Mouse (Mus musculus) limb, embryonic 12.5 days (tissue): Measurements from ENCODE around the gene Cul4a. TPM values are rescaled to one million over a fixed set of nuclear protein-coding genes. Genes with fewer than 3 reads are reported as not detected.

Experiments used
- ATAC-seq: fragments of 200-750 bp; cut with Nextera tagmentation; 2 replicates; pipeline ENCODE4 v1.8.0; 2017; ENCODE audit warnings: low read depth, moderate TSS enrichment; ENCODE audit not compliant: insufficient number of reproducible peaks, insufficient read depth, low FRiP score, low TSS enrichment
- H3K27ac ChIP-seq: fragments of 300-500 bp; sonication (generic); 2 replicates; pipeline ENCODE4 v1.5.1; 2016; ENCODE audit warnings: mild to moderate bottlenecking, moderate library complexity
- H3K27me3 ChIP-seq: fragments of 300-500 bp; sonication (generic); 2 replicates; pipeline ENCODE4 v1.6.1; 2016; ENCODE audit warnings: mild to moderate bottlenecking, moderate library complexity
- H3K36me3 ChIP-seq: fragments of 300-500 bp; sonication (generic); 2 replicates; pipeline ENCODE4 v1.6.1; 2016; ENCODE audit warnings: mild to moderate bottlenecking, moderate library complexity
- H3K4me1 ChIP-seq: fragments of 300-500 bp; sonication (generic); replicated peaks from 2 replicates; pipeline ENCODE4 v1.6.1; 2016
- H3K4me2 ChIP-seq: fragments of 300-500 bp; sonication (generic); 2 replicates; pipeline ENCODE4 v1.6.1; 2016; ENCODE audit warnings: mild to moderate bottlenecking, moderate library complexity
- H3K4me3 ChIP-seq: fragments of 300-500 bp; sonication (generic); replicated peaks from 2 replicates; pipeline ENCODE4 v1.5.1; 2016; ENCODE audit warnings: mild to moderate bottlenecking
- H3K9ac ChIP-seq: fragments of 300-500 bp; sonication (generic); replicated peaks from 2 replicates; pipeline ENCODE4 v1.6.1; 2016; ENCODE audit warnings: mild to moderate bottlenecking, moderate library complexity
- H3K9me3 ChIP-seq: fragments of 300-500 bp; sonication (generic); 2 replicates; pipeline ENCODE4 v1.6.1; 2016; ENCODE audit warnings: mild to moderate bottlenecking, moderate library complexity
- WGBS: fragments of 180-500 bp; shearing (Covaris S2); methylation state at CpG from one replicate; pipeline ENCODE4 v1.1.7; 2016; 5-methylcytosine and 5-hydroxymethylcytosine counted together
- polyA plus RNA-seq: library from polyadenylated mRNA; unstranded; fragments of >200 nt; fragmentation: Nextera tagmentation; extraction: Ambion mirVana; gene quantifications from 2 replicates; pipeline ENCODE4 v1.2.1, GENCODE M21; 2016

The Cul4a gene
- polyA plus RNA-seq, 1 experiment from 2014 or later = 105 TPM

DNA sequence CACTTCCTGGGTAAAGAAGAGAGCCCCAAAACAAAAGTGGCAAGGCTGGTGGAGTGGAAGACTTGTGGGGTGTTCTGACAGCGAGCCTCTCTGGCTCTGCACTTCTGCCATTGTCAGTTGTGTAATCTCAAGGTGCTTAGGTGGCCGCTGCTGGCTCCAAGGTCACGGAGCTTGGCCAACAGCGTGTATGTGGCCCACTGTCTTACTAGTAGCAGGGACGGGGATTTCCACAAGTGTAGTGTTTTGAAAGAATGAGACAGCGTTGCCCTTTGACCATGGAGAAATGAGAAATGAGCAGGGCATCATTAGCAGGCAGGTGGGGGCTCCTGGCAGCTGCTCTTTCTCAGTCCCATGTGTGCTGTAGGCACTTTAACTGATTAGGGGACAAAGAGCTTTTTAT, 56.7 kb downstream of the Cul4a start:
- Histone ChIP-seq H3K4me3 (no peak overlapping the region), H3K9ac (no peak overlapping the region), H3K4me1 (peaks cover 7% of the 10 kb centered on the region), H3K27ac (no peak overlapping the region), H3K36me3 (peaks cover 12% of the 10 kb centered on the region), H3K27me3 (no peaks in the 10 kb centered on the region), H3K9me3 (no peaks in the 10 kb centered on the region), H3K4me2 (no peak overlapping the region)
- 91% methylated on average over 6 of the region's 6 CpGs for WGBS
- no peak for ATAC-seq

GRCm38 (mm10) chr8:13163563-13163962, 58.1 kb downstream of the Cul4a start:
- Histone ChIP-seq H3K9ac (no peak overlapping the region), H3K4me2 (no peak overlapping the region), H3K4me1 (peaks cover 7% of the 10 kb centered on the region), H3K4me3 (no peak overlapping the region), H3K9me3 (no peaks in the 10 kb centered on the region), H3K27ac (no peak overlapping the region), H3K27me3 (no peaks in the 10 kb centered on the region), H3K36me3 (peaks cover 27% of the 10 kb centered on the region)
- ATAC-seq = no peak
- WGBS = 87% methylated on average over 1 of the region's 1 CpGs

DNA sequence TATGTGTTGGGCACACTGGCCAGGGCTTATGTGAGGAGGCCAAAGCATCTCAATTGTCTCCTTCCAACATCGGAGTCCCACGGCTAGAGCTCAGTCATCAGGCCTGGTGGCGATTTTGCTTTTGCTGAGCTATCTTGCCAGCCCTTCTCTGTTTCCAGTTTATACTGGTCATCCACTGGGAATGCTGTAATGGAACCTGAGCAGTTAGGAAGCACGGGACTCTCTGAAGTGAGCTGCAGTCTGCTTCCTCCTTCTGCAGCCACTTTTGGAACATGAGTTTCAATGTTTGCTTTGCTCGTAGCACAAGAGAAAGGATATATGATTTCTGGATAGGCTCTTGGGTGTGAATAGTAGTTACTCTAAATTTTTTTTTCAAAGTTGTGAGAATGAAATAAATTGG, 58.9 kb downstream of the Cul4a start:
- Histone ChIP-seq H3K4me1 (peaks cover 7% of the 10 kb centered on the region), H3K27ac (no peak overlapping the region), H3K4me3 (no peak overlapping the region), H3K36me3 (peaks cover 35% of the 10 kb centered on the region), H3K27me3 (no peaks in the 10 kb centered on the region), H3K9me3 (no peaks in the 10 kb centered on the region), H3K9ac (no peak overlapping the region), H3K4me2 (no peak overlapping the region)
- 93% methylated on average over 5 of the region's 5 CpGs for WGBS
- no peak for ATAC-seq

DNA sequence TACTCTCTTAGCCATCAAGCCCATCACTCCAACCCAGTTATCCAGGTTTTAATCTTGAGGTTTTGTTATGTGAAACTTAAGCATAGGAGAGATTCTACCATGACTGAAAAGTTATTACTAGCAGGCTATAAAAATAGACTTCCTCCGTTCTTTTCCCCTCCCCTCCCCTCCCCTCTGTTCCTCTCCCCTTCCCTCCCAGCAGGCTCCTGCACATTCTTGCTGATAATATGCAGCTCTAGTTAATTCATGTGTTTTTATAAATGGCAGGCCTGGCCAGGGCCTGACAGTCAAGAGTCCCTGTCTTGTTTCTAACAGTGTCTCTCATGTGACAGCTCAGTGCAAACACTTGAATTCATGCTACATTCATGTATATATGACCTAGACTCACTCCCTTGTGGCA, 65.1 kb downstream of the Cul4a start:
- Histone ChIP-seq H3K9ac (no peak overlapping the region), H3K36me3 (peaks cover 96% of the 10 kb centered on the region), H3K27ac (no peak overlapping the region), H3K27me3 (no peaks in the 10 kb centered on the region), H3K9me3 (no peaks in the 10 kb centered on the region), H3K4me1 (no peaks in the 10 kb centered on the region), H3K4me2 (no peak overlapping the region), H3K4me3 (no peak overlapping the region)
- WGBS = 46% methylated on average over 1 of the region's 1 CpGs
- ATAC-seq = no peak

- Histone ChIP-seq H3K4me3 (no peak overlapping the region), H3K27ac (no peak overlapping the region), H3K4me2 (no peak overlapping the region), H3K27me3 (no peaks in the 10 kb centered on the region), H3K9me3 (no peaks in the 10 kb centered on the region), H3K9ac (no peak overlapping the region), H3K4me1 (no peaks in the 10 kb centered on the region), H3K36me3 (peaks cover 90% of the 10 kb centered on the region)
- no peak for ATAC-seq
- 93% methylated on average over 4 of the region's 4 CpGs for WGBS
These were observed 68.9 kb downstream of the Cul4a start for GRCm38 (mm10) chr8:13174305-13174704.

GRCm38 (mm10) chr8:13174811-13175210, 69.4 kb downstream of the Cul4a start:
- Histone ChIP-seq H3K4me2 (no peak overlapping the region), H3K27me3 (no peaks in the 10 kb centered on the region), H3K9ac (no peak overlapping the region), H3K27ac (no peak overlapping the region), H3K9me3 (no peaks in the 10 kb centered on the region), H3K36me3 (peaks cover 85% of the 10 kb centered on the region), H3K4me3 (no peak overlapping the region), H3K4me1 (no peaks in the 10 kb centered on the region)
- WGBS = 88% methylated on average over 4 of the region's 4 CpGs
- no peak for ATAC-seq

GRCm38 (mm10) chr8:13175650-13176049, 70.2 kb downstream of the Cul4a start:
- 96% methylated on average over 1 of the region's 1 CpGs for WGBS
- no peaks in the 10 kb centered on the region for H3K4me1 ChIP-seq
- no peak overlapping the region for H3K27ac ChIP-seq
- no peak overlapping the region for H3K4me2 ChIP-seq
- H3K9me3 ChIP-seq = no peaks in the 10 kb centered on the region
- H3K36me3 ChIP-seq = peaks cover 77% of the 10 kb centered on the region
- H3K27me3 ChIP-seq = no peaks in the 10 kb centered on the region
- no peak for ATAC-seq
- H3K9ac ChIP-seq = no peak overlapping the region
- no peak overlapping the region for H3K4me3 ChIP-seq

- Histone ChIP-seq H3K9me3 (no peaks in the 10 kb centered on the region), H3K4me3 (no peak overlapping the region), H3K4me2 (no peak overlapping the region), H3K9ac (no peak overlapping the region), H3K36me3 (peaks cover 61% of the 10 kb centered on the region), H3K4me1 (no peaks in the 10 kb centered on the region), H3K27me3 (no peaks in the 10 kb centered on the region), H3K27ac (no peak overlapping the region)
- WGBS = 94% methylated on average over 7 of the region's 7 CpGs
- ATAC-seq = no peak
These were observed 71.9 kb downstream of the Cul4a start for GRCm38 (mm10) chr8:13177173-13177852.

DNA sequence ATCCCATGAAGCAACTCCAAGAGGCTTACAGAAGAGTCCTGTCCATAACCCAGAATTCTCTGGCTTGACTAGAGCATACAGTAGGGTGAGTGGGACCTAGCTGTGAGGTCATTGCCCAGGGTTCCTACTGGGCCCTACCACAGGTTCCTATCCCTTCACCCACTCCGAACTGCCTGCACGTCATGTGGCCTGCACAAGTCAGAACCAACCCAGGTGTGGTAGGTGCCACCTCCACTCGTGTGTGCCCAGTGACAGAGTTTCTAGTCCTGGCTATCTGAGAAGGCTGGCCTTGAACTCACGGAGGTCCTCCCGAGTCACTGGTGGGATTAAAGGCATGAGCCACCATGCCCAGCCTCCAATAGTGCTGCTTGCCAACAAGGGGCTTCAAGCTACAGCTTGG, 72.7 kb downstream of the Cul4a start:
- no peaks in the 10 kb centered on the region for H3K4me1 ChIP-seq
- ATAC-seq = no peak
- no peak overlapping the region for H3K27ac ChIP-seq
- no peaks in the 10 kb centered on the region for H3K27me3 ChIP-seq
- 92% methylated on average over 5 of the region's 5 CpGs for WGBS
- H3K36me3 ChIP-seq = peaks cover 56% of the 10 kb centered on the region
- no peak overlapping the region for H3K4me2 ChIP-seq
- no peak overlapping the region for H3K9ac ChIP-seq
- no peak overlapping the region for H3K4me3 ChIP-seq
- H3K9me3 ChIP-seq = no peaks in the 10 kb centered on the region

DNA sequence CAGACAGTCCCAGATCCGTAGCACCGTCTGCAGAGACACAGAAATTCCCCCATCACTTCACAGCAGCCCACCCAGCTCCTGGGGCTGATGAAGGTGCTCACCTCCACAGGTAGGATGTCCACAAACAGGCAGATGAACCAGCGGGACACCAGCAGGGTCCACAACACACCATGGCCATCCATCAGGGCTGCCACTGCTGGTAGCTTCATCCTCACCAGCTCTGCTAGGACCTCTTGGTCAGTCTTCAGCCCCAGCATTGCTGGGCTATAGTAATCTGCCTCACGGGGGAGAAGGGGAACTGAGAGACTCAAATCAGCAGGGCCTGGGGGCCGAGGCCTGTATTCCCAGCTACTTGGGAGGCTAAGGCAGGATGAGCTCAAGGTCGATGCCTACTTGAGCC, 74.1 kb downstream of the Cul4a start:
- H3K27ac ChIP-seq = no peak overlapping the region
- H3K9me3 ChIP-seq = no peaks in the 10 kb centered on the region
- no peak overlapping the region for H3K4me3 ChIP-seq
- H3K4me2 ChIP-seq = no peak overlapping the region
- no peaks in the 10 kb centered on the region for H3K27me3 ChIP-seq
- no peak for ATAC-seq
- WGBS = 79% methylated on average over 6 of the region's 6 CpGs
- H3K4me1 ChIP-seq = no peaks in the 10 kb centered on the region
- H3K9ac ChIP-seq = no peak overlapping the region; the same call in 1 of the 2 replicates
- H3K36me3 ChIP-seq = peaks cover 44% of the 10 kb centered on the region

GRCm38 (mm10) chr8:13179948-13180347, 74.5 kb downstream of the Cul4a start:
- no peaks in the 10 kb centered on the region for H3K9me3 ChIP-seq
- H3K27ac ChIP-seq = no peak overlapping the region
- WGBS = 81% methylated on average over 7 of the region's 7 CpGs
- no peak for ATAC-seq
- H3K36me3 ChIP-seq = peaks cover 43% of the 10 kb centered on the region
- H3K27me3 ChIP-seq = no peaks in the 10 kb centered on the region
- H3K4me3 ChIP-seq = no peak overlapping the region
- H3K9ac ChIP-seq = no peak overlapping the region; the same call in 1 of the 2 replicates
- H3K4me2 ChIP-seq = no peak overlapping the region
- H3K4me1 ChIP-seq = no peaks in the 10 kb centered on the region

DNA sequence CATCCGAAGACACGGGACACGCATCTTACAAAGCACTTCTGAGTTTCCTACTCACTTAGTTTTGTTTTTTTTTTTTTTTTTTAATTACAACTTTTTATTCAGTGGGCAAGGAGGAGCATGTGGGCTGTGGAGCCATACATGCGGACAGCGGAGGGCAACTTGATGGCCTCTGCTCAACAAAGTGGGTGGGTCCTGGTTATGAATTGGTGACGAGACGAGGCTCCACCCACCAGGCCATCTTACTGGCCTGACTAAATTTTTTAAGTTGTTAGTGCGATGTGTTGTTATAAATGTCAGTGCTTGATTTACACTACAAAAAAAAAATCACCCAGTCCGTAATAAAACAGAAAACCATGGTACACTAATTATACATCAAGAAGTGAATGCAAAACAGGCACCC, 75.0 kb downstream of the Cul4a start:
- Histone ChIP-seq H3K27ac (no peak overlapping the region), H3K4me2 (no peak overlapping the region), H3K4me1 (no peaks in the 10 kb centered on the region), H3K9me3 (no peaks in the 10 kb centered on the region), H3K36me3 (peaks cover 39% of the 10 kb centered on the region), H3K9ac (no peak overlapping the region), H3K4me3 (no peak overlapping the region), H3K27me3 (no peaks in the 10 kb centered on the region)
- WGBS = 84% methylated on average over 9 of the region's 9 CpGs
- no peak for ATAC-seq
